Mouse (Mus musculus) limb, embryonic 11.5 days (tissue): Measurements from ENCODE around the gene Ttc21b. TPM values are rescaled to one million over a fixed set of nuclear protein-coding genes. Genes with fewer than 3 reads are reported as not detected.
"Not testable (repeated sequence)": the region's sequence is repeated elsewhere in the genome, so short reads cannot be mapped to it uniquely, and the experiment has no call there.

Source experiments
- ATAC-seq: fragments of 200-750 bp; cut with Nextera tagmentation; 2 replicates; pipeline ENCODE4 v1.8.0; 2017; ENCODE audit warnings: low read depth; ENCODE audit not compliant: insufficient number of reproducible peaks, low FRiP score, low TSS enrichment
- DNase-seq: peaks from one replicate; pipeline ENCODE4 v3.0.0-alpha.2; 2015; ENCODE audit warnings: low spot score
- H3K27ac ChIP-seq: fragments of 300-500 bp; sonication (generic); replicated peaks from 2 replicates; pipeline ENCODE4 v1.5.1; 2014; ENCODE audit warnings: low read depth, mild to moderate bottlenecking, low read length
- H3K27me3 ChIP-seq: fragments of 300-500 bp; sonication (generic); 2 replicates; pipeline ENCODE4 v1.6.1; 2014; ENCODE audit warnings: mild to moderate bottlenecking, low read length, mixed read lengths; ENCODE audit not compliant: control insufficient read depth, insufficient read depth
- H3K36me3 ChIP-seq: fragments of 300-500 bp; sonication (generic); 2 replicates; pipeline ENCODE4 v1.6.1; 2014; ENCODE audit warnings: mild to moderate bottlenecking, low read length, moderate library complexity, mixed read lengths; ENCODE audit not compliant: control insufficient read depth, insufficient read depth
- H3K4me1 ChIP-seq: fragments of 300-500 bp; sonication (generic); 2 replicates; pipeline ENCODE4 v1.6.1; 2014; ENCODE audit warnings: low read length, mixed read lengths; ENCODE audit not compliant: control insufficient read depth, insufficient read depth
- H3K4me2 ChIP-seq: fragments of 300-500 bp; sonication (generic); 2 replicates; pipeline ENCODE4 v1.6.1; 2014; ENCODE audit warnings: low read depth, mild to moderate bottlenecking, moderate library complexity; ENCODE audit not compliant: severe bottlenecking
- H3K4me3 ChIP-seq: fragments of 300-500 bp; sonication (generic); 2 replicates; pipeline ENCODE4 v1.5.1; 2014; ENCODE audit warnings: low read depth, low read length
- H3K9ac ChIP-seq: fragments of 300-500 bp; sonication (generic); 2 replicates; pipeline ENCODE4 v1.6.1; 2014; ENCODE audit warnings: mild to moderate bottlenecking, low read length
- H3K9me3 ChIP-seq: fragments of 300-500 bp; sonication (generic); 2 replicates; pipeline ENCODE4 v1.6.1; 2016; ENCODE audit warnings: low read length; ENCODE audit not compliant: control insufficient read depth
- WGBS: fragments of 180-500 bp; shearing (Covaris S2); extraction: QIAGEN DNeasy Blood & Tissue Kit; methylation state at CpG from one replicate; pipeline ENCODE4 v1.1.7; 2014; 5-methylcytosine and 5-hydroxymethylcytosine counted together
- polyA plus RNA-seq: library from polyadenylated mRNA; unstranded; fragments of >200 nt; fragmentation: Nextera tagmentation; extraction: Ambion mirVana; gene quantifications from 2 replicates; pipeline ENCODE4 v1.2.1, GENCODE M21; 2014

Ttc21b gene
- polyA plus RNA-seq, 1 experiment from 2014 or later: 14.6 TPM

DNA sequence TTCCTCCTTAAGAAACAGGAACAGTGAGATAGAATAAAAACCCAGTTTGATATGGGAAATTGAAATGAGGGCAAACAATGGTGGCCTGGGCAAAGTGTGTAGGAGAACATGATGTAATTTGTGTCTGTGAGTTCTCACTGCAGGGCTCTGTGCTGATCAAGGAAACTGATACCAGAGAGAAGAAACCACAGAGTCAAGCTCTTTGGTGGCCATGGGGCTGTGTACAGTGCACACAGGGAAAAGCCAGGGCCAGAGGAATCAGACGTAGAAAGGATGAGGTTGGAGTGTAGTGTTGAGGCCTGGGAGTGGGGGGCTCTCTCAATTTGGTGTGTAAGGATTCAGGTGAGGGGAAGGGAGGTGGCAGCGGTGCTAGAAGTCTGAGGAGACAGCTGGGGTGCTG is 49.6 kb downstream of the Ttc21b start:
- no peak overlapping the region for H3K4me3 ChIP-seq
- no peaks in the 10 kb centered on the region; the same call in none of the 2 replicates for H3K36me3 ChIP-seq
- H3K27me3 ChIP-seq: no peaks in the 10 kb centered on the region
- no peak for ATAC-seq
- no peak overlapping the region for H3K9ac ChIP-seq
- no peak for DNase-seq
- no peaks in the 10 kb centered on the region for H3K4me1 ChIP-seq
- 90% methylated on average over 2 of the region's 2 CpGs for WGBS
- H3K27ac ChIP-seq: no peak overlapping the region
- H3K9me3 ChIP-seq: no peaks in the 10 kb centered on the region
- H3K4me2 ChIP-seq: no peak overlapping the region

DNA sequence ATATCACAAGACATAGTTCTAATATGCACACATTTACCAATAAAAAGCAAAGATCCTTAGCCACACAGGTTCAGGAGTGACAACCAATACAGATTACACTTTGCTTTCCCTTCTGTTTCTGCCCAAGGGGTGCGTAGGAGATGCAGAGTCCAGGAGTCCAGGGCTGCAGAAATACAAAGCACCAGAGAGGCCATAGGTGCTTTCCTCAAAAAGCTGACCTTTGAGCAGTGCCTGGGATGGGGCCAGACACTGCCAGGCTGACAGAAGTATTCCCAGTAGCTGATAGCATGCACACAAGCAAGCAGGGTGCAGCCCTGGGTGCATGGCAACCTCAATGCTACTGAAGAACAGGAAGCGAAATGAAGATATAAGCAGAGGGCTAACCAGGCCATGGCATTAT is 52.2 kb downstream of the Ttc21b start:
- ATAC-seq: no peak
- no peaks in the 10 kb centered on the region; the same call in none of the 2 replicates for H3K36me3 ChIP-seq
- no peak for DNase-seq

DNA sequence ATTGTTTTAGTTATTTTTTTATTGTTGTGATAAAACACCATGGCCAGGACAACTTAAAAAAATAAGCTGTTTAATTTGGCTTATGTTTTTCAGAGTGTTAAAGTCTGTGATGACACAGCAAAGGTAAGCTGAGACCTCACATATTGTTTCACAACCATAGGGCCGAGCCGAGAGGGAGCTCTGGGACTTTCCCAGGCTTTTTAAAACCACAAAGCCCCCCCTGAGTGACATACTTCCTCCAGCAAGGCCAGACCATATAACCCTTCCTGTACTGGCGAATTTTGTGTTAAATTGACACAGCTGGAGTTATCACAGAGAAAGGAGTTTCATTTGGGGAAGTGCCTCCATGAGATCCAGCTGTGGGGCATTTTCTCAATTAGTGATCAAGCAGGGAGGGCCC is 56.2 kb downstream of the Ttc21b start:
- H3K9me3 ChIP-seq: no peaks in the 10 kb centered on the region
- H3K27me3 ChIP-seq: no peaks in the 10 kb centered on the region
- ATAC-seq: no peak
- H3K36me3 ChIP-seq: no peaks in the 10 kb centered on the region; the same call in none of the 2 replicates
- no peak overlapping the region for H3K27ac ChIP-seq
- no peak overlapping the region for H3K4me2 ChIP-seq
- DNase-seq: no peak
- H3K4me1 ChIP-seq: no peaks in the 10 kb centered on the region
- H3K9ac ChIP-seq: no peak overlapping the region
- 29% methylated on average over 3 of the region's 3 CpGs for WGBS
- H3K4me3 ChIP-seq: no peak overlapping the region

More for the DNA sequence above, 52.2 kb downstream of the Ttc21b start:
- H3K9ac ChIP-seq: no peak overlapping the region
- H3K4me3 ChIP-seq: no peak overlapping the region
- H3K27ac ChIP-seq: no peak overlapping the region
- no peaks in the 10 kb centered on the region for H3K27me3 ChIP-seq
- 98% methylated on average over 2 of the region's 2 CpGs for WGBS
- no peaks in the 10 kb centered on the region for H3K4me1 ChIP-seq
- no peak overlapping the region for H3K4me2 ChIP-seq
- H3K9me3 ChIP-seq: no peaks in the 10 kb centered on the region

DNA sequence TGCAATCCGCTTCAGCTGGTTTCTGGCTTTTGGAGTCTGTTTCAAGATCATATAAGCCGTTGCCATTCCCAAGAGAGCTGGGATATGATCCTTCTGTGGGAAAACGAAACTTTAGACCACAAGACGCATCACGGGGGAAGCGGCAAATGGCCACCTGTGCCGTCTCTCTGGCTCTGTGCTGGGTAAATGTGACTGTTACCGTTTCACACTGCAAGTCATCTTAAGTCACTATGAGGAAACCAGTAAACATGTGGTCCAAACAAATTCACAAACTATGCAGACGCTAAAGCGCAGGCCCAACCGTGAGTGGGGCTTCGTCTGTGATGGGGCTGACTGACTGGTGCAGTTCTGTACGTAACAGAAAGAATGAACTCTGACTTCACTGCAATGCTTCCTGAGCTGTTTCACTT is 64.7 kb downstream of the Ttc21b start:
- Histone ChIP-seq H3K9ac (no peak overlapping the region), H3K27me3 (no peaks in the 10 kb centered on the region), H3K9me3 (no peaks in the 10 kb centered on the region), H3K27ac (no peak overlapping the region), H3K4me3 (no peak overlapping the region), H3K36me3 (no peaks in the 10 kb centered on the region), H3K4me2 (no peak overlapping the region), H3K4me1 (no peaks in the 10 kb centered on the region)
- ATAC-seq: no peak
- DNase-seq: no peak
- WGBS: 82% methylated on average over 13 of the region's 13 CpGs

DNA sequence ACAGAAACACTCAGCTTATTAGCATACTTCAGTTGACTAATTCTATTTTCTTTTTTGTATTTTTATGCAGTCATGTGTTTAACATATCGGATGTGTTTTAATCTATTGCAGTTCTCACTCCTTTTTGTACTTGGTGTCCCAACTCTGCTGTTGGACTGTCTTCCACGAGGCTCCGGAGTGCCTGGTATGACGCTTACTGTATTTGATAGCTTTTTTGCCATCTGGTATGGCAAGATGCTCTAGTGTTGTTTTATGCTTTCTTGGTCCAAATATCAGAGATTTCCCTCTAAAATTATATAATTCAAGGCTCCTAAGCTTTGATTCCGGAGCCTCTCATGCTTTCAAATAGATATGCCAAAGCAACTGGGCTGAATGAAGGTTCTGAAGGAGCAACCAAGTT is 66.3 kb downstream of the Ttc21b start:
- whole genome bisulfite sequencing: 94% methylated on average over 5 of the region's 5 CpGs
- Histone ChIP-seq H3K4me2 (no peak overlapping the region), H3K4me3 (no peak overlapping the region), H3K36me3 (no peaks in the 10 kb centered on the region), H3K27ac (no peak overlapping the region), H3K9ac (no peak overlapping the region), H3K27me3 (no peaks in the 10 kb centered on the region), H3K9me3 (no peaks in the 10 kb centered on the region), H3K4me1 (no peaks in the 10 kb centered on the region)
- DNase-seq (no peak), ATAC-seq (no peak)

DNA sequence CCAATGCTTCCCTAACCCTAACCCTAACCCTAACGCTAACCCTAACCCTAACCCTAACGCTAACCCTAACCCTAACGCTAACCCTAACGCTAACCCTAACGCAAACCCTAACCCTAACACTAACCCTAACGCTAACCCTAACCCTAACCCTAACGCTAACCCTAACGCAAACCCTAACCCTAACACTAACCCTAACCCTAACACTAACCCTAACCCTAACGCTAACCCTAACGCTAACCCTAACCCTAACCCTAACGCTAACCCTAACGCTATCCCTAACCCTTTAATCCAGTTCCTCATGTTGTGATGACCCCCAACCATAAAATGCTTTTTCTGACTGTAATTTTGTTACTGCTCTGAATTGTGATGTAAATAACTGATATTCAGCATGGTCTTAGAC is 67.2 kb downstream of the Ttc21b start:
- H3K9me3 ChIP-seq, H3K27me3 ChIP-seq: not testable (repeated sequence)
- WGBS: 96% methylated on average over 12 of the region's 12 CpGs

DNA sequence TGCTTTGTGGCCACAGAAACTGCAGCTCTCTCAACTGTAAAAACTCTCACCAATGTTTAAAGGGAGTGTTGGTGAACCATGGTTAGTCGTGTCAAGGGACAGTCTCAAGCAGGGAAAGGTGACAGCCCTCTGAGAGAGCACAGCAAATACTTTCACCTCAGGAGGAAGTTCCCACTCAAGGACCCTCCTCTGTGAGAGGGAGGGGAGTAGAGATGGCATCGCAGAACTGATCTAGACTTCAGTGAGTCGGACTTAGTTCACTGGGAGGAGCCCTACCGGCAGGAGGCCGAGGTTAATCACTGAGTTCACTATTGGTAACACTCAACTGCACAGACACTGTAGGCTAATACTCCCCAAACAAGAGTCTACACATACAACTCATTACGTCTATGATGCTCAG is 68.9 kb downstream of the Ttc21b start:
- Histone ChIP-seq H3K9ac (no peak overlapping the region), H3K27ac (no peak overlapping the region), H3K4me1 (no peaks in the 10 kb centered on the region), H3K9me3 (no peaks in the 10 kb centered on the region), H3K36me3 (no peaks in the 10 kb centered on the region), H3K27me3 (no peaks in the 10 kb centered on the region), H3K4me3 (no peak overlapping the region), H3K4me2 (no peak overlapping the region)
- ATAC-seq: no peak
- DNase-seq: no peak
- WGBS: 73% methylated on average over 6 of the region's 6 CpGs

More for the DNA sequence above, 67.2 kb downstream of the Ttc21b start:
- not testable (repeated sequence) for H3K4me3 ChIP-seq, ATAC-seq, H3K27ac ChIP-seq, H3K9ac ChIP-seq, H3K4me2 ChIP-seq, H3K4me1 ChIP-seq, H3K36me3 ChIP-seq
- DNase-seq: peak; percentile 20

DNA sequence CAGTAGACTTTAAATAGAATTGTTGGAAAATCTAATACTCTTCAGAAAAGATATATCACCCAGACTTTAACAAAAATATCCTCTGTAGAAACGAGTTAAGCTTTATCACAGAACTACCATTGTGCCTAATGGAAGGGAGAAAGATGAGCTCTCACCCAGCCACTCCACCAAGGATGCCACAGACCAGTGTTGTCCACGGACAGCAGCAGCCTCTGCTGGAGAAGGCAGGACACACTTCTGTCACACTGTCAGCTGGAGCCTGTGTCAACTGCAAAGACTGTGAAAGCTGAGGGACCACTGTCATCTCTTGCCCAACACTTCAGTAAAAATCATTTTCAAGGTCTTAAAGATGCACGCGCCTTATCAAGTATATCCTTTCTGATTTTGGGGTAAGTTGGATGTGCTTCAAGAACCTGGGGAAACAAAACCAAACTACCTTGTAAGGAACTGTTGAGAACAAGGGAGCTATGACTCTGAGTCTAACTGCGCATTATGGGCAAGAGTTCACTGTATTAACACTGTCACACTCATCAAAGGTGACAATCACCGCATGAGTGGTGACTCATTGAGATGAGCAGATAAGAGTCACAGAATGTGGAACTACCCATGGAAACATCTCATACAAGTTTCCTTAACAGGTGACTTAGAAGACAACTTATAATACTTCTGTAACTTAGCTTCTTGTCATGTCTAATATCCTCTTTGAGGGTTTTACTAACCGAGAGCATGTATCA is 71.8 kb downstream of the Ttc21b start:
- Histone ChIP-seq H3K4me3 (no peak overlapping the region), H3K27me3 (no peaks in the 10 kb centered on the region), H3K4me2 (no peak overlapping the region), H3K36me3 (no peaks in the 10 kb centered on the region), H3K9ac (no peak overlapping the region), H3K4me1 (no peaks in the 10 kb centered on the region), H3K27ac (no peak overlapping the region), H3K9me3 (no peaks in the 10 kb centered on the region)
- no peak for DNase-seq
- no peak for ATAC-seq
- WGBS: 86% methylated on average over 7 of the region's 7 CpGs

DNA sequence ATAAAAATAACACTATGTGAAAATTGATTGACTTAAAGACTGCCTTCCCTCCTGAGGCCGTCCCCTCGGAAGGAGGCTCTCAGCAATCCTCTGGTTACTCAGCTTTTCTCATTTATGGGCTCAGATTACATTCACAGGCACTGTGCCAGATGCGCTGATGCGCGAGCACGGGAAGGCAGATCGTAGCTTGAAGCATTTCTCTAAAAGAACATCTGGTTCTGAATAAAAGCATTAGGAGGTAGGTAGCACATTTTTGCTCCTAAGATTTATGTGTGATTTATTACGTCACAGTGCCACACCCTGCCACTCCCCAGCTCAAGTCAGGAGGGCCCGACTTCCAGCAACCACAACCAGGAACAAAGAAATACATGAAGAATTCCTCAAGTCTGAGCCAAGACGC is 76.1 kb downstream of the Ttc21b start:
- H3K27me3 ChIP-seq: no peaks in the 10 kb centered on the region
- H3K4me1 ChIP-seq: peaks cover 6% of the 10 kb centered on the region; the same call in 1 of the 2 replicates
- no peaks in the 10 kb centered on the region for H3K9me3 ChIP-seq
- ATAC-seq: peak; percentile 77
- no peak overlapping the region for H3K4me3 ChIP-seq
- no peak overlapping the region for H3K27ac ChIP-seq
- H3K4me2 ChIP-seq: no peak overlapping the region
- peak; percentile 71 for DNase-seq
- H3K9ac ChIP-seq: no peak overlapping the region
- 21% methylated on average over 10 of the region's 10 CpGs for WGBS
- H3K36me3 ChIP-seq: no peaks in the 10 kb centered on the region
